Mouse (Mus musculus) intestine, embryonic 16.5 days (tissue): Measurements from ENCODE around the gene Slc9a9. TPM values are rescaled to one million over a fixed set of nuclear protein-coding genes. Genes with fewer than 3 reads are reported as not detected.

Experiments
- ATAC-seq: fragments of 200-750 bp; cut with Nextera tagmentation; 2 replicates; pipeline ENCODE4 v1.8.0; 2017; ENCODE audit warnings: moderate TSS enrichment, moderate library complexity
- H3K27ac ChIP-seq: fragments of 300-500 bp; sonication (generic); 2 replicates; pipeline ENCODE4 v1.5.1; 2014; ENCODE audit warnings: mild to moderate bottlenecking, low read length
- H3K27me3 ChIP-seq: fragments of 300-500 bp; sonication (generic); replicated peaks from 2 replicates; pipeline ENCODE4 v1.6.1; 2014; ENCODE audit warnings: low read length, control low read depth, mixed read lengths; ENCODE audit not compliant: control insufficient read depth, insufficient read depth
- H3K36me3 ChIP-seq: fragments of 300-500 bp; sonication (generic); 2 replicates; pipeline ENCODE4 v1.6.1; 2014; ENCODE audit warnings: low read length, control low read depth; ENCODE audit not compliant: control insufficient read depth, insufficient read depth
- H3K4me1 ChIP-seq: fragments of 300-500 bp; sonication (generic); 2 replicates; pipeline ENCODE4 v1.6.1; 2014; ENCODE audit warnings: low read length, control low read depth, mixed read lengths; ENCODE audit not compliant: control insufficient read depth, insufficient read depth
- H3K4me2 ChIP-seq: fragments of 300-500 bp; sonication (generic); 2 replicates; pipeline ENCODE4 v1.6.1; 2014; ENCODE audit warnings: low read depth, low read length, control low read depth
- H3K4me3 ChIP-seq: fragments of 300-500 bp; sonication (generic); 2 replicates; pipeline ENCODE4 v1.5.1; 2014; ENCODE audit warnings: mild to moderate bottlenecking, low read length
- H3K9ac ChIP-seq: fragments of 300-500 bp; sonication (generic); 2 replicates; pipeline ENCODE4 v1.6.1; 2014; ENCODE audit warnings: low read depth, low read length
- H3K9me3 ChIP-seq: fragments of 300-500 bp; sonication (generic); 2 replicates; pipeline ENCODE4 v1.6.1; 2016; ENCODE audit warnings: low read length, control low read depth; ENCODE audit not compliant: control insufficient read depth
- WGBS: fragments of 180-500 bp; shearing (Covaris S2); extraction: QIAGEN DNeasy Blood & Tissue Kit; methylation state at CpG from one replicate; pipeline ENCODE4 v1.1.7; 2014; 5-methylcytosine and 5-hydroxymethylcytosine counted together
- polyA plus RNA-seq: library from polyadenylated mRNA; unstranded; fragments of >200 nt; fragmentation: Nextera tagmentation; extraction: Ambion mirVana; gene quantifications from 2 replicates; pipeline ENCODE4 v1.2.1, GENCODE M21; 2015

The Slc9a9 gene
- polyA plus RNA-seq, 1 experiment from 2014 or later, result 2.3 TPM

DNA sequence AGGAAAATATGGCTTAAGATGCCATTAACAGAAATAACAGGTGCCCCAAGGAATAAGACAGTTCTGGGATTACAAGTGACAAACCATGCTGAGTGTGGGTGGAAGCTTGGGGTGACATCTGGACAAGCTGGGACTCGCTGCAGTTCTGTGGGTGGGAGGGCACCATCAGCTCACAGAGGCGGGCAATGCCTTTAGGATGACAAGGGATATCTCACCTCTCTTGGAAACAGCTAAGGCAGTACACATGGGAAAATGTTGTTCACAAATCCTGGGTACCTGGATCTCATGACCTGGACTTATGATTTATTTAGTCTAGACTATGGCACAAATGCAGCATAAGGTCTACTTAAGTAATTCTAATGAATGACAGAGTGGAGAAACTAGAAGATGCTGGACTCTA lies 302.3 kb downstream of the Slc9a9 start:
- Histone ChIP-seq H3K9me3 (no peaks in the 10 kb centered on the region), H3K9ac (no peak overlapping the region), H3K27me3 (no peaks in the 10 kb centered on the region), H3K36me3 (no peaks in the 10 kb centered on the region), H3K4me1 (no peaks in the 10 kb centered on the region), H3K27ac (no peak overlapping the region), H3K4me3 (no peak overlapping the region), H3K4me2 (no peak overlapping the region)
- WGBS, result 73% methylated on average over 2 of the region's 2 CpGs
- ATAC-seq, result no peak

DNA sequence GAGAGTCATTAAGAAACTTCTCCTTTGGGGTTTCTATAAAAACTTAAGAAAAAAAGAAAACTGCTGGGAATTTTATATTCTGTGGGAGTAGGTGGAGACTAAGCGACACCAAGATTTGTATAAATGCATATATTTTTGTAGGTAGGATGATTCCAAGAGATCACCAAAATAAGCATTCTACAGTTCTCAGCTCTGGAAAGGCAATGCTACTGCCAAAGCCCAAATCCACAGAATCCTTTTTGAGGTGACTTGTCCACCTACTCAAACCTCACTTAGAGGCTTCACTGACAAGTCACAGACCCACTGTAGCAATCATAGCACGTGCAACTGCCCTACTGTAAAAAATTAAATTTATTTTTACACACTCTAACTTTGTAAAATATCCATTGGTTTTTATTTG lies 303.0 kb downstream of the Slc9a9 start:
- Histone ChIP-seq H3K9ac (no peak overlapping the region), H3K4me1 (no peaks in the 10 kb centered on the region), H3K36me3 (no peaks in the 10 kb centered on the region), H3K4me2 (no peak overlapping the region), H3K27ac (no peak overlapping the region), H3K9me3 (no peaks in the 10 kb centered on the region), H3K4me3 (no peak overlapping the region), H3K27me3 (no peaks in the 10 kb centered on the region)
- ATAC-seq, result no peak
- WGBS, result 83% methylated on average over 2 of the region's 2 CpGs

DNA sequence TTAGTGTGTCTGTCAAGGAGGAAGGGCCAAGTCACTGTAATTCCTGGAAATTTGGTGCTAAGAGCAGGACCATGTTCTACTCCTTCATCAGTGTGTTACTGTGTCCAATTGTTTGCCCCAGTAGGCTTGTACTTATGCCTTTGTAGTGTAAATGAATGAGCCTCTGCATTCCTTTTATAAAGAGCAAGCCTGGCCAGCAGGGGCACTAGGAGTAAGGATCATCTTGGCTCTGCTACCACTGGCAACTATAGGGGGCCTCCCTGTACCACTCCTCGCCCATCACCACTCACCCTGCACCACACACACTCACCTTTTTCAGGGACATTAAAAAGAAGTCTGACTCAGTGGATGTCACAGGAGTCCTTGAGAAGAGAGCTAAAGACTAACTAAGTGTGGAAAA lies 306.5 kb downstream of the Slc9a9 start:
- Histone ChIP-seq H3K9me3 (no peaks in the 10 kb centered on the region), H3K4me2 (no peak overlapping the region), H3K27ac (no peak overlapping the region), H3K27me3 (no peaks in the 10 kb centered on the region), H3K4me1 (no peaks in the 10 kb centered on the region), H3K36me3 (no peaks in the 10 kb centered on the region), H3K9ac (no peak overlapping the region), H3K4me3 (no peak overlapping the region)
- no peak for ATAC-seq
- 90% methylated on average over 1 of the region's 1 CpGs for WGBS

DNA sequence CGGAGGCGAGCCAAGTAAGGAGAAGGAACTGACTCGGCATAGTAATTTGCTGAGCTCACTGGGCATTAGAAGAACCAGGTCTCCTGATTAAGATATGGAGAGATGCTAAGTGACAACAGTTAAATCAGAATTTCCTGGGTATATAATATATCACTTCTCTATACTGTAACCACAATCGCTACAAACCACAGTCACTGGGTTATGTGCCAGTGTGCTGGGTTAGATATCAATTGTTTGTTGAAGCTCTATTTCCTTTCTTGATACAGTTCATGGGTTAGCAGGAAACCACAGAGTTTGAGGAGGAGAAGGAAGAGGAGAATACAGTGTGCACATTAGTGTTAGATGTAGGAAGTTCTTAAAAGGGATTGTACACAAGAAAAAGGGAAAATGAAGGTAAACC lies 323.9 kb downstream of the Slc9a9 start:
- H3K27me3 ChIP-seq, result no peaks in the 10 kb centered on the region
- no peak for ATAC-seq
- no peaks in the 10 kb centered on the region for H3K4me1 ChIP-seq
- H3K36me3 ChIP-seq, result no peaks in the 10 kb centered on the region
- WGBS, result 91% methylated on average over 4 of the region's 4 CpGs
- no peak overlapping the region for H3K27ac ChIP-seq
- H3K4me2 ChIP-seq, result no peak overlapping the region
- no peaks in the 10 kb centered on the region for H3K9me3 ChIP-seq
- H3K9ac ChIP-seq, result no peak overlapping the region
- H3K4me3 ChIP-seq, result no peak overlapping the region

DNA sequence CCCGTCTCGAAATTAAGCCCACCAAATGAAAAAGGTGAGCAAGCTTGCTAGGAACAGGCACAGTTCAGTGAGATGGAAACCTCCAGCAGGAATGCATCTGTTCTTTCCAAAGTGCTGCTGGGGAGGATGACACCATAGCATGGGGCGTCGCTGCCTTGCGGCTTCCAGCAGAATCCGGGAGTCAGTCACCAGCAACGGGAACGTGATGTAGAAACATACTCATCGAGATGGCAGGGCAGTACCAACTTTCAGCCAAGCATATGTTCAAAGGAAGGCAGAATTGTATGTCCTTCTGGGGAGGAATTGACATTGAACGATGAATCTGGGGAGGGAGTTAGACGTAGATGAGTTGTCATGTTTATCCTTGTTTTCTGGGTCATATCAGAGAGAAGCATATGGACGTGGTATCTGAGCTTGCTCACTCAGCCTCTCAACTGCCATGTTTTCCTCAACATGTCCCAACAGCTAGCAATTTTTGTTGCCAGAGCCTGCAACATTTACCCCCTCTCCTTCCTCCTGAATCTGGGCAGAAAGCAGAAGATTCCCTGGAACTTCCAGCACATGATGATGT lies 350.5 kb downstream of the Slc9a9 start:
- Histone ChIP-seq H3K9ac (no peak overlapping the region), H3K4me2 (no peak overlapping the region), H3K27me3 (no peaks in the 10 kb centered on the region), H3K36me3 (no peaks in the 10 kb centered on the region), H3K4me3 (no peak overlapping the region), H3K4me1 (no peaks in the 10 kb centered on the region), H3K9me3 (no peaks in the 10 kb centered on the region), H3K27ac (no peak overlapping the region)
- WGBS, result 94% methylated on average over 12 of the region's 12 CpGs
- ATAC-seq, result no peak

DNA sequence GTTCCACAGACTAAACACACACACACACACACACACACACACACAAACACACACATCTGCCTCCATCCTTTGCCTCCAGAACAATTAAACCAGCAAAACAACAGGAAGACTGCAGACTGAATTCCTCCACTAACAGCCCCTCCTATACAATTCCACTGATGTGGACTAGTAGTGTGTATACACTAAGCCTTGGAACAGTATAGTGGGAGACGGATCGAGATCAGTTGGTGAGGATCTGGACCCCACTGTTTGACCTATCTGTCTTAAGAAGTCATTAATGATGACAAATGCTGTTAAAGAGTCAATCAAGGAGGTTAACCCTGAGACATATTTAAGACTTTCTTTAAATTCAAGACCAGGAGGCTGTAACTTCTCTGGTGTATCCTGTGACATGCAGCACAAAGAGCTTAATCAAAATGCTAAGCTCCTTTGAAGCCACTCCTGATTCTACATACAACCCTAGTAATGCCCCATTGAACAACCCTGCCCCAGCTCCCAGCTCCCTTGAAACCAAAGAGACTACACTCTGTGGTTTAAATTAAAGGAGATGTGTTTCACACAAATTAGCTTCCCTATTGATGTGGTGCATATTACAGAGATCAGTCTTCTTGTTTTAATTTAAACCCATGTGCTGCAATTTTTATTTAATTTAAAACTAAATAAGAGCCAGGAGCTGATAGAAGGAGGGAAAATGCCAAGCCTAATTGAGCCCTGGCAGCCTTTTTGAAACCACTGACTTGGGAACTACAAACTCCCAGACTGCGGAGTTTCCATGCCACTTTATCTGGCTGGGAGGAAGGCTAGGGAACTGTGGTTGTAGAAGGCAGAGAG lies 364.6 kb downstream of the Slc9a9 start:
- H3K4me1 ChIP-seq, result no peaks in the 10 kb centered on the region
- no peaks in the 10 kb centered on the region for H3K27me3 ChIP-seq
- H3K4me3 ChIP-seq, result no peak overlapping the region
- 0 out of 2 replicates have a peak, but pooled peaks cover 3% of the 10 kb centered on the region for H3K9me3 ChIP-seq
- no peak overlapping the region for H3K9ac ChIP-seq
- ATAC-seq, result no peak
- no peaks in the 10 kb centered on the region for H3K36me3 ChIP-seq
- H3K27ac ChIP-seq, result no peak overlapping the region
- H3K4me2 ChIP-seq, result no peak overlapping the region
- WGBS, result 75% methylated on average over 3 of the region's 3 CpGs

DNA sequence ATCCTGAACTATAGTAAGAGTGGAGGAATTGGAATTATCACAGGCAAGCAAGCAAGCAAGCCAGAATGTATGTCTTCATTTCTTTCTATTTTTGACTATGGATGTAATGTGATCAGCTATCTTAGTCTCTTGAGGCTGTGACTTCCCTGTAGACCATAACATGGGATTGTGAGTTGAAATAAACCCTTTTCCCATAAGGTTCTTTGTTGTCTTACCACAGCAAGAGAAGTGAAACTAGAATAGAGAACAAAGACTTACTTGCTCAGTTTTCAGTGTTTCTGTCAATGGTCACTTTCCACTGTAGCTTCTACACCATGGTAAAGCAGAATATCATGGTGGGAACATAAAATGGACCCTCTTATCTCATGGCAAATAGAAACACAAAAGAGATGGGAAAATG lies 366.5 kb downstream of the Slc9a9 start:
- Histone ChIP-seq H3K4me2 (no peak overlapping the region), H3K9ac (no peak overlapping the region), H3K9me3 (0 out of 2 replicates have a peak, but pooled peaks cover 3% of the 10 kb centered on the region), H3K36me3 (no peaks in the 10 kb centered on the region), H3K27me3 (no peaks in the 10 kb centered on the region), H3K27ac (no peak overlapping the region), H3K4me3 (no peak overlapping the region), H3K4me1 (no peaks in the 10 kb centered on the region)
- no peak for ATAC-seq

DNA sequence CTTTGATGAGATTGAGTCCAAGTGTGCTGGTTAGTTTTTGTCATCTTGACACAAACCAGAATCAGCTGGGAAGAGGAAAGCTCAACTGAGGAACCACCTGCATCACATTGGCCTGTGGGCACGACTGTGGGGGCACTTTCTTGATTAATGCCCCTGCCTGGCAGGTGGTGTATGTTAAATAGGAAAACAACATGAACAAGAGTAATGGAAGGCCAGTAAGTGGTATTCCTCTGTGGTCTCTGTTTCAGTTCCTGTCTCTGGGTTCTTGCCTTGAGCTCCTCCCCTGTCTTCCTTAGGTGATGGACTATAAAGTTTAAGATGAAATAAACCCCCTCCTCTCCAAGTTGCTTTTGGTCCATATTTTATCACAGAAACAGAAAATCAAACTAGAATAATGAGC lies 372.7 kb downstream of the Slc9a9 start:
- Histone ChIP-seq H3K4me3 (no peak overlapping the region), H3K9me3 (no peaks in the 10 kb centered on the region), H3K9ac (no peak overlapping the region), H3K36me3 (no peaks in the 10 kb centered on the region), H3K27ac (no peak overlapping the region), H3K4me1 (no peaks in the 10 kb centered on the region), H3K4me2 (no peak overlapping the region), H3K27me3 (no peaks in the 10 kb centered on the region)
- 24% methylated on average over 1 of the region's 1 CpGs for WGBS
- ATAC-seq, result no peak

DNA sequence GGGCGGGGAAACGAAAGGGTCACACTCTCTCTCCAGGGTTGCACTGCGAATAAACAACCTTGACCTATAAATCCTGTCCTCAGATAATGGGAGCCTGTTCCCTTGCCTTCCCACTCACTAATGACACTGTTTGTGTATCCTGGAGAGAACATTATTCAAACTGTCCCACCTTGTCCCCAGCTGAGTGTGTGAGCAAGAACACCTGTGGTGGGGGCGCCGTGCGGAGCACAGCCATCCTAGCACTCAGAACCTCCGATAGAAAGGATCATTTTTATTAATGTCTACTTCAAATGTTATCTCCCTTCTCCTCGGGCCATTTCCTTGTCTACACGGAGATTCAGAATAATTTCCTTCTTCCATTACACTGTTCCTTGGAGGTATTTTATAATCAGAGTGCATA lies 382.5 kb downstream of the Slc9a9 start:
- ATAC-seq, result peak; percentile 56; the same call in 1 of the 2 replicates
- no peak overlapping the region for H3K9ac ChIP-seq
- 36% methylated on average over 9 of the region's 9 CpGs for WGBS
- no peak overlapping the region for H3K4me3 ChIP-seq
- no peaks in the 10 kb centered on the region for H3K9me3 ChIP-seq
- no peaks in the 10 kb centered on the region for H3K27me3 ChIP-seq
- no peak overlapping the region for H3K4me2 ChIP-seq
- no peak overlapping the region for H3K27ac ChIP-seq
- H3K4me1 ChIP-seq, result no peaks in the 10 kb centered on the region
- H3K36me3 ChIP-seq, result no peaks in the 10 kb centered on the region
